Mouse (Mus musculus) ES-CJ7 (cell line): Measurements from ENCODE around the gene Mfap2.
A peak's percentile ranks its signal among the peaks of the same experiment; 100 is the strongest.

ENCODE experiments used
- DNase-seq: peaks from one replicate; pipeline ENCODE4 v3.0.0; 2011; ENCODE audit warnings: low read depth, low spot score

Mfap2 gene

DNA sequence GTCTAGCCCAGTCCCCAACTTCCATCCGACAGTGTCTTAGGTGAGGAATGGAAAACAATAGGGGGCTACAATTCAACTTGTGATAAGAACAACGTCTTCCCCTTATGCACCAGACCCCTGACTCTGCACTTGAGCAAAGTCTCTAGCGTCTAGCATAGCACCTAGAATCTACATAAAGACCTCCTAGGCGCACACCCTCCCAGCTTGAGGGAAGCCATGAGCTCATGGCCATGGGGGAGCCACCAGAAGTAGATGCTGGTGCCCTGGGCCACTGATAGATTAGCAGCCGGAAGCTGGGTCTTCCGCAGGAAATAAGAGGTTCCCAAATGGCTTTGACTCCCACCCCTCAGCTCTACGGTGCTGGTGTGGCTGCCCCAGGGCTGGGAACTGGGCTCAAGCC is 22.7 kb upstream of the Mfap2 start:
- no peak for DNase-seq

DNA sequence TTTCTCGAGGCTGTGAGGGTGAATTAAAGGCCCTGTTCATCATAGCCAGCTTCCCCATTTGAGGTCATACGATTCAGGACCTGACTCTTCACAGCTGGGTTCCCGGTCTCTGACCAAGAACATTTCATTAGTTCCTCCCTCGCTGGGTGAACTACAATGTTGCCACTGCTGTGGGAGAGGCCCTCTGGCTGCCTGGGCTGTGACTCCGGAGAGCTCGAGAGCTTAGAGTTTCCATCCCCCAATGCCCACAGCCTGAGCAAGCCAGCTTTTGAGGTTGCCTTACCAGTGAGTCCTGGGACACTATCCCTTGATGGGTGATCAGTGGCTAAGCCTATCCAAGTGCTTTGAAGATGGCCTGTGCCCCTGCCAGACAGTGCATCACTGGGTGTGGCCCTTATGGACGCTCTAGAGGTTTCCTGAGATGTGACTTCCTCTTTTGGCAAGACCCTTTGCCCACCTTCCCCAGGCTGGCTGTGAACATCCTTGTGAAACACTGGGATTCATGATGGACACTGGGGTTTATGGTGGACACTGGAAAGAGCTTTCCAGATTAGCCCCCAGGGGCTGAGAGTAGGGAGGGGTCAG is 21.4 kb upstream of the Mfap2 start:
- no peak for DNase-seq

DNA sequence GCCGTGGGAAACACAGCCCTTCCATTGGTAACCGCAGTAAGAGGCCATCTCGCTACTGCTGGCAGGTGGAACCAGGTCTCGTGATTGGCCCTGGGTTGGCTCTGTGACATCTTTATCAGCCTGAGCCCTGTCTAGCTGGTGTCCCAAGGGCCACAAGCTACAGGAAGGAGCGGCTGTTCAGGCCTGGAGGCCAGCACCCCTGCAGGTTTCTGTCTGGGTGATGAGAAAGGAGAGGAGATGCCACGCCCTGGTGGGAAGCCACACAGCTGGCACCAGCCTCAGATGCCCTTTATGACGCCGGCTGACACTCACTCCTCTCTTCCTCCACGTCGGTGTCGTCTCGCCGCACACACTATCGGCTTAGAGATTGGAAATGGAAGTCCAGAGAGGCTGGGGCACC is 20.8 kb upstream of the Mfap2 start:
- DNase-seq = no peak

DNA sequence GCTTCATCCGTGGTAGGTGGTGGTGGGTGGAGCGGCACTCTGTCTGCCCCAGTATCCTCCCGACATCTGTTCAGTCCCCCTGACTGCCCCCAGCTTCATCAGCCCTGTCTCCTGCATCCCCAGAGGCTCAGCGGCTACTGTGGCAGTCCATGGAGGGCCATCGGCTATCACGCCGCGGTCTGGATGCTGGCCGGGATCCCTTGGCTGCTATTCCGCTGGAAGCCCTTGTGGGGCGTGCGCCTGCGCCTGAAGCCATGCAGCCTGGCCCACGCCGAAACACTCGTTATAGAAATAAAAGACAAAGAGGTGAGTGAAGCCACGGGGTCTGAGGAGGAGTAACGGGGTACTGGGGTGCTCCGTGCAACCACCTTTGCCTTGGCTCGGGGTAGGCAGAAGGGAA is 18.0 kb upstream of the Mfap2 start:
- DNase-seq = no peak

DNA sequence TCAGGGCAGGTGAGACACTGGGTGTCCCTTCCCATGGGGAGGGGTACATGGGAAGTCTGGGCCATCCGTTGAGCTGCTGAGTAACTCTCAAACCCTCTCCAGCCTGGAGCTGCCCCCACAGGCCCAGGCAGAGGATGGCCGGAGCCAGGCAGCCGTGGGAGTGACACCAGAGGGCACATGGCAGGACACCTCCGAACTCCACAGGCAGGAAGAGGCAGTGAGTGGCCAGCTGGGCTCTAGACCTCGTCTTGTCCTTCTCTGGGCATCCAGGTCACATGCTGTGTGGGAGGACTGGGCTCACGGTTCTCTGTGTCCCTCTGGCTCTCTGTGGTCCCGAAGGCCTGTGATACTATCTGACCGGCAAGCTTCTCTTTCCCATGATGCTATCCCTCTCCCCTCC is 16.4 kb upstream of the Mfap2 start:
- no peak for DNase-seq

DNA sequence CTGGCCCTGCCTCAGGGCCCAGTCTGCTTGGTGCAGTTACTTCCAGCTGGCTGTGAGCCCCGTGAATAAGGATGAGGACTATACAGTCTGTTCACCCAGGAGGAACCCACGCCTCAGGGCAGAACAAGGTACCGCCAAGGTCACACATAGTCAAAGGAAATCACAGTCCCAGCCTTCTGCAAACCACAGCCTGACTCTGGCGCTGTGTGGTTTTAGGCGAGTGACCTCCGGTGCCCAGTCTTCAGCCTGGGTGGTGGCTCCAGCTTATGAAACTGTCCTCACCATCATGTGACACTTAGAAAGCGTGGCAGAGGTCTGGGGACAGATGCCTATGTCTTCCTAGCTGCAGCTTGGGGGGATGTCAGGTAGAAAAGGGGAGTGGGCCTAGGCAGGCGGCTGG is 14.4 kb upstream of the Mfap2 start:
- no peak for DNase-seq

DNA sequence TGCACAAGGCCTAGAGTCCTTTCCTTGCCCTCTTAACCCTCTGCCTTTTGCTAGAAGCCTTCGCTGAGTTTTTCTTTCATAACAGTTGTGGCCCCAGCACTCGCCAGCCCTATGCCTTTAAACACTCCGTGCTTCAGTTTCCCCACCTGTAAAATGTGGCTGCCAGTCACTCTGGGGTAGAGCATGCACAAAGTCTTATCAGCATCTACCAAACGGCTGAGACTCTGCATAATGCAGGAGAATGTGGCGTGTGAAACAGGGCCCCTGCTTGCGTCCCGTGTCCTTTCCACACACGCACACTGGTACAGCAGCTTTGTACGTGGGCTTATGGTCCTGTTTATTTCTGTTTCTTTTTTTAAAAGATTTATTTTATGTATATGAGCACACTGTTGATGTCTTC is 13.4 kb upstream of the Mfap2 start:
- DNase-seq = no peak

DNA sequence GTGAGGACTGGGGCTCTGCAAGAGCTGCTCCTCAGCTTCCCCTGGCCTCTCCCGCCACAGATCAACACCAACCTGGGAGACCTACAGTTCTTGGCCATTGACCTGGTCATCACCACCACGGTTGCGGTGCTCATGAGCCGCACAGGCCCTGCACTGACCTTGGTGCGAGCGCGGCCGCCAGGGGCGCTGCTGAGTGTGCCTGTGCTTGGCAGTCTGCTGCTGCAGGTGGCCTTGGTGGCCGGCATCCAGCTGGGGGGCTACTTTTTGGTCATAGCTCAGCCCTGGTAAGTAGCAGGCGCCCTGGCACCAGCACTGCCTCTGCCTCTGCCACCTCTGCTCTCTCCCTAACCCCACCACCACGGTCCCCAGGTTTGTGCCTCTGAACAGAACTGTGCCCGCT is 4.2 kb upstream of the Mfap2 start:
- DNase-seq = peak; percentile 30

DNA sequence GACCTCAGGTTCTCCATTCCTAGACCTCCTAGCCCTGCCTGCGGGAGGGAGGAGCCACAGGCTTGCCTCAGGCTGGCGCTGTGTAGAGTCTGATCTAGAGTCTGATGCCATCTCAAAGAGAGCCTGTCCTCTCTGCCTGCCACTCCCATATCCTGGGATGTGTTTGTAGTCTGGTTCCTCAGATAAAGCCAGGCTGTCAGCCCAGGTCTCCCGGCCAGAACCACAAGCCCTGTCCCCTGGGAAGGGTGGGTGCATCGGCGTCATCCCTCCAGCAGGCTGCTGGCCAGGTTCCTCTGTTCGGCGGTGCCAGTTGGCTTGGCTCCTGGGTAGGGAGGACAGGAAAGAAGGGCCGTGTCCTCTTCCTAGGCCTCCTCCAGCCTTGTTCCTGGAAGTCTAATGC is 2.2 kb upstream of the Mfap2 start:
- DNase-seq = no peak

DNA sequence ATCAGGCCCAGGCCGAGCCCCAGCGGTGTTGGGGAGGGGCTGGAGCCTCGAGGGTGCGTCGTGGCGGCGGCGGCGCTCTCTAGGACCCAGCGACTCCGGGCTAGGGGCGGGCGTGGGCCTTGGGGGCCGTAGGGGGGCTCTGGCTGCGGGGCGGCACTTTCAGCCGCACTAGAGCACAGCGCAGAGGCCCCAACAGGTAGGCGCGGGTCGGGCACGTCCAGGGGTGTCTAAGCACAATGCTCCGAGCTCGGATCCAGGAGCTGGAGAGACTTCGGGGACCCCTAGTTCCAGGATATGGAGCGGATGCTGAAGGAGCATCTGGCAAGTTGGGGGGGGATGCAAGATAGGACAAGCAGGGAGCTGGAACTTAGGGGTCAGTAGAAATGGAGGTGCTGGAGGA is 308 bp downstream of the Mfap2 start:
- no peak for DNase-seq

DNA sequence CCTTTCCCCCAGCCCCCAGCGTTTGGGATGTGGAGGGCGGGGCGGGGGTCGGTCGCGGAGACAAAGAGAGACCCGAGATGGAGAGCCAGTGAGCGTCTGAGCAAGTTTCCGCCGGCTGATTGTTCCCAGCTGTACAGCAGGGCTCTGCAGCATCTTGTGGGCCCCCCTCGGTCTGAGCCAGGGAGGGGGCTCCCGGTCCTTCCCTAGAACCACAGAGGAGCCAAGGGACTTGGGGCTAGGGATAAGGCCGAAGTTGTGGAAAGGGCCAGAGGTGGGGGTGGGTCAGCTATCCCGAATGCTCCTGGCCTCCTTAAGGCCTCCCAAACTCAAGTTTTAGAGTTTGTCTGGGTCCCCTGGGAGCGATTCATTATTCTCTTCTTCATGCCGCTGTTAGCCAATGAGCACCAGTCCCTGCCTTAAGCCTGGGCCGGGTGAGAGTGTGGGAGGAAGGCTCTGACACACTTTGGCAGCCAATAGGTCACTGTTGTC is 767 bp downstream of the Mfap2 start:
- no peak for DNase-seq

DNA sequence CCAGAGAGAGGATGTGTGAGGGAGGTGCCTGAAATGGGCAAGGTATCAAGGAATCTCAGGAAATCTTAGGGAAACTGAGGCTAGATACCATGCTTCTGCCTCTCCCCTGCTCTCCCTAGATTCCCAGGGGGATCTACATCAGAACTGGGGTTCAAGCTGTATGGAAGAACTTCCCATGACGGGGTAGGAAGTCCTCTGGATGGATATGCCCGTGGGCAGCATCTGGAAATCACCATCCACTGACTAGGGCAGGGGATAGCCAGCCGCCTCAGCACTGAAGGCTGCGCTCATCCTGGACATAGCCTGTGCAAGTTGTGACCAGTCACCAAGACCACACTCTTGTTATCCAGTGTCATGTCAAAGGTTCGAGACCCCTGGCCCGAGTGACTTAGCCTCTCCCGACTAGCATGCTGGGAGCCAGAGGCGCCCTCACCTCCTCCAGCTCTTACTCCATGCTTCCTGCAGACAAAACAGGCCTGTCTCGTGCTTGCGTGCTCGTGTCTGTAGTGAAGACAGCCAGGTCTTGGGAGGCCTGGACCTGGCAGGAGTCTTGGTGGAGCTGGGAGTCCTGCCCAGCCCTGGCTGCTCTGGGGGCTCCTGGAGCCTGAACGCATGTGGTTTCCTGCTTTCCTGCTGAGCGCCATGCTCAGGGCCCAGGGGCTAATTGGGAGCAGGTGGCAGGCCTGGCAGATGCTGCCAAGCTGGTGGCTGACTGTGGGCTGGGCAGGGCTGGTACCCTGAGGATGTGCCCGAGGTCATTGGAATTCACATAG is 1.5 kb downstream of the Mfap2 start:
- no peak for DNase-seq

DNA sequence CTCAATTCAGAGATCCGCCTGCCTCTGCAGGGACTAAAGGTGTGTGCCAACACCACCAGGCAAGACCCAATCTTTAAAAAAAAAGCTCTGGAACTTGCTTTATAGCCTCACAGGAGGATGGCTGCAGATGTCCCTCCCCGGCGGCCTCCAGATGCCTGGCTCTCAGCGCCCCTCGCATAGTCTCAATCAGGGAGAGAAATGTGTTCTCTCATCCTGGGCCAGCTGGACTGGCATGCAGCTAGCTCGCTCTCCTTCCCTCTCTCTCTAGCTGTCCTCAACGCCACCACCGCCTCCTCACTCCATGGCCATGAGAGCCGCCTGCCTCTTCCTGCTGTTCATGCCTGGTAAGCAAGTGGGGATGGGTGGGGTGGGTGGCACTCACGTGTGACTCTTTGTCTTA is 2.3 kb downstream of the Mfap2 start:
- DNase-seq = no peak

DNA sequence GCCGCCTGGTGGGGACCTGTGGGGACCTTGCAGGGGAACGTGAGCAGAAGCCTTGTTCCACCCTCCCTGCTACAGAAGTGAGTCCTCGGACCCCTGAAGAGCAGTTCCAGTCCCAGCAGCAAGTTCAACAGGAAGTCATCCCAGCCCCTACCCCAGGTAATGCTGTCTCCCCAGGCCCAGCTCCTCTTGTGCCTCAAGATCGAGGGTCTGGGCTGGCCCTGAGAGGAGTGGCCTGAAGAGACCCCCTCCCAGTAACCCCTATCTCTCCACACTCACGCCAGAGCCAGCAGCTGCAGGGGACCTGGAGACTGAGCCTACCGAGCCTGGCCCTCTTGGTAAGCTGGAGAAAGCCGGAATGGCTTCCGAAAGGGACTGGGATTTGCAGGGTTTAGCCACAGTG is 3.9 kb downstream of the Mfap2 start:
- no peak for DNase-seq

DNA sequence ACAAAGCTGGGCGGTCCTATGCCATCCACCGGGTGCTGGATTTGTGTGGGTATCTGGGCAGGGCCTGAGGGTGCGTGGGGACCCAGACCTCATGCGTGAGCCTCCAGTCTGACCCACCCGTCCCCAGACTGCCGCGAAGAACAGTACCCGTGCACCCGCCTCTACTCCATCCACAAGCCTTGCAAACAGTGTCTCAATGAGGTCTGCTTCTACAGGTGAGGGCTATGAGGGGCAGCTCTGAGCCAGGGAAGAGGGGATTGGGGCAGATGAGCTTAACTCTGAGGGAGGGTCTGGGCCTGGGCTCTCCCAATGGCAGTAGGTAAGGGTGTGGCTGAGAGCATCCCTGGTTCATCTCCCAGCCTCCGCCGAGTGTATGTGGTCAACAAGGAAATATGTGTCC is 4.6 kb downstream of the Mfap2 start:
- no peak for DNase-seq

DNA sequence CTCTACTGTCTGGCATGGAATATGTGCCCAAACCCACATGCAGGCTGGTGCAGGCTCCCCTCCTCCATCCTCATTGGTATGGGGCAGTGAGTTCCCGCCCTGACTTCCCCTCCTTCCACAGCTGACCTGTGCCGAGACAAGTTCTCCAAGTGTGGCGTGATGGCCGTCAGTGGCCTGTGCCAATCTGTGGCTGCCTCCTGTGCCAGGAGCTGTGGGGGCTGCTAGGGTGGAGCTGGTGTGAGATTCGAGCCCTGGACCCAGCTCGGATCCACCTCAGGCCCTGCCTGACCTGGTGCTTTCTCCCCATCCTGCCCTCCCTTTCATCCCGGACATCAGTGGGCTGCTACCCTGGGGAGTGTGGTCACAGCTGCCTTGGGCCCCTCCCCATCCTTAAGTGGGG is 5.1 kb downstream of the Mfap2 start:
- no peak for DNase-seq

DNA sequence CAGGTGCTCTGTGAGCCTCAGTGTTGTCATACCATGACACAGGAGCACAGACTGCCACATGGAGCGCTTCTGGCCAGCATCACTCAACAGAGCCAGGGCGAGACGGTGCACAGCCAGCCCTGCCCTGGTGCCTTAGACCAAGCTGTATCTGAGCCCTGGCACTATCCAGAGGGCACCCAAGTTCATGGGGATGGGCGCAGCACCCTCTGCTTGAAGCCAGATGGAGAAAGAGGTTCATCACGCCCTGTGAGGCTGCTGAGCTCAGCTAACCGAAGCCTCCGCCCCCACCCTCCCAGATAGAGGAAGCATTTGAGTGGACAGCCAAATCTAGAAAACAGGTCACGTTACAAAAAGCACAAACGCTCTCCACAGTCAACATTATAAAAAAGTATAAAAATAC is 6.1 kb downstream of the Mfap2 start:
- DNase-seq = no peak

DNA sequence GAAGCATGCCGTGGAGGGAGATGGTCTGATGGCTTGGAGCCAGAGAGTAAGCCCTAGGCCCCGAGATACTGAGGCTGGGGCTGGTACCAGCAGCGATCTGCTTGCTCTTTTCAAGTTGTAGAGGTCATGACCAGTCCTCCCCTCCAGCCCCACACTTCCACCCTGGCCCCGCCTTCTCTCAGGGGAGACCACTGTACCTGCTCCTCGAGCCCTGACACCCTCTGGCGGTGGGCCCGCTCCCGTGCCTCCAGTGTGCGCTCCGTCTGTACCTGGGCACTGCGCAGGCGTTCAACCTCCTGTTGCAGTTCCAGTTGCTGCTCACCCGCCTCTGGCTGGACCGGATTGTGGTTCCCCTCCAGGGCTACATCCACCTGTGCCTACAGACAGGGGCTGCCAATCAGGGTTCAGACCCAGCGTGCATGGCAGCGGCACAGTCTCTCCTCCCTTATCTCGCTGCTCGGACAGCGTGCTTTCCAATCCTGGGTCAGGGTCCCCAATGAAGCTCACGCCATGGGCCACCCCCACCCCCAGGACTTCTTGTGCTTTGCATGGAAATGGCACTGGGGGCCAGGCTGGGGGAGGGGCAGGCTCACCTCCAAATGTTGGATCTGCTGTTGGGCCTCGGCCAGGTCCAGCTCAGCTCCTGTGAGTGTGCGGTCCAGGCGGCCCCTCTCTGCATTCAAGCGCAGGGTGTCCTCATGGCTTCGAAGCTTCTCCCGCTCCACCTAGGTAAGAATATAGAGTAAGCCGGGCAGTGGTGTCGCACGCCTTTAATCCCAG is 7.6 kb downstream of the Mfap2 start:
- DNase-seq = peak; percentile 64

DNA sequence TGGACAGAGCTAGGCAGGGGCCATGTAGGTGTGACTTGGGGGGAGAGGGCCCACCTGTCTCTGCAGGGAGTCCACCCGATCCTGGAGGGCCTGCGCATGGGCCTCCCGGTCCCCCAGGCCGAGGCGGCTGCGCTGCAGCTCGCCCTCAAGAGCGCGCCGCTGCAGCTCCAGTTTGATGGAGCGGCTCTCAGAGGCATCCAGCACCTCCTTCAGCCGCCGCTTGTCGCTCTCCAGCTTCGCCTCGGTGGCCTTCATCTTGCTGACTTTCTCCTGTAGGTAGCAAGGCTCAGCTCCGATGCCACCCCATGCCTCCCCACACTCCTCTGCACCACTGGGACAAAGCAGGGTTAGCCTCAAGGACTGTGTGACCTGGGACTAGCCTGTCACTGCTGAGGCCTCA is 10.0 kb downstream of the Mfap2 start:
- DNase-seq = no peak

DNA sequence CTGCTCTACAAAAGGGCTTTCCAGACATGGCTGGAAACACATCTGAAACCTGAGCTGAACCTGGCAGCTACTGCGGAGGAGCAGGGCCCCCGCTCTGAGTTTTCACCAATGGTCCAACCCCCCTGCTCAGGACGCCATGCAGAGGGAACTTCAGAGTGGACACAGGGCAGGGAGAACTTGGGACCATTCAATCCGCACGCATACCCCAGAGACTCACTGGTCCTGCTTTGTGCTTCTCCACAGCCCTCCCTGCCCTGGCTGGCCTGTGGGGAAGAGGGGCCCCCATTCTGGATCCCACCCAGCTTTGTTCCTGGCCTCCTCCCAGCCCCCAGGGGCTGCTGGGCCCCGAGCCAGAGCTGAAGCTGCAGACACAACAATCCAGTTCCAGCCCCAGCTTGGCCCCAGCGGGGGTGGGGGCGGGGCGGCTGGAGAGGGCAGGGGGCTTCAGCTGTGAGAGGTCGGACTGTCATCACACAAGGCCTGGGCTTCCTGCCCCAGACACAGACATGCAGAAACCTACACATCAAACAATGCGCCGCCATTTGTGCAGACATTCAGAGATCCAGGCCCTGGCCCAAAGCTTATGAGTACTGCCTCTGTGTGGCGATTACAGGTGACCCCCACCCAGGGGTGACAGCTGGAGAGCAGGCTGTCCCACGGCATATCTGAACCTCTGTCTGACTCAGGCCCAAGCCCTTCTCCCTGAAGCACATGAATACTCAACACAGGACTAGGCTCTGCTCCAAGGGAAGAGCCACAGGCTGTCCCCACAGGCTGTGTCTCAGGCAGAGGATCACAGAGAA is 10.8 kb downstream of the Mfap2 start:
- DNase-seq = no peak

DNA sequence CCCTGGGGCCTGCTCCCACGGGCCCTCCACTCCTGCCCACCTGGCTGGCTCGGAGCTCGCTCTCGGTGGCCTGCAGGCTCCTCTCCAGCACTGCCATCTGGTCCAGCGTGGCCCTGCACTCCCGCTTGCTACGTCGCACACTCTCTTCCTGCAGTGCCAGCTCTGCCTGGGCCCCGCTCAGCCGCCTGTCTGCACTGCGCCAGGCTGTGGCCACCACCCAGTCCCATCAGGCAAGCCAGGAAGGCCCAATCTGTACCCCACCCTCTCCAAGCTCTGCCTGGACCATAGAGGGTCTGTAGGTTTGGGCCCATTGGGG is 11.4 kb downstream of the Mfap2 start:
- no peak for DNase-seq

DNA sequence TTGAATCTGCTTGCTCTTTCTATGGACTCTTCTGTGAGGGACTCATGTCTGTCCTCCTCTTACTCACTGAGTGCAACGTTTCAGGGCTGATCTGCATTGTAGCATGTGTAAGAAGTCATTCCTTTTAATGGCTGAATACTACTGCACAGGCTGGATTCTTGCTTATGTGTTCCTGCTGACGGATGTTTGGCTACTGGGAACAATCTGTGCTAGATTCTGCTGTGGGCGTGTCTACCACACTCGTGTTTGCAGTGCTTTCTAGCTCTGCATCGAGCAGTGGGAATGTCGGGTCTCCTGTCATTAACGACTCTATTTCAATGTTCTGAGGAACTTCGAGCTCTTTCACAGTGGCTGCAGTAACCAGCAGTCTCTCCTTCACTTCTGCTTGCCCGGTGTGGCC is 13.8 kb downstream of the Mfap2 start:
- no peak for DNase-seq
